ENCODE assay signal across 8 mouse cellular contexts in genomic region chr14:47417346-47417745, GRCm38 (mm10). TPM values are rescaled to one million over a fixed set of nuclear protein-coding genes. Genes with fewer than 3 reads are reported as not detected.
DNase-seq lines count a peak whose midpoint lies in the region; ATAC-seq and TF ChIP-seq lines count a peak whose summit lies in the region.

No protein-coding gene starts in this region.

- TF ChIP-seq CTCF in intestine, postnatal 0 days (IDR thresholded peaks at IDR 0.05; ENCODE audit: low read depth) = no peak

- peaks cover 12% of the 10 kb centered on the region for H3K79me2 ChIP-seq in myocyte (ENCODE audit: control insufficient read depth, insufficient read depth)

- H3K4me2 ChIP-seq in kidney, embryonic 16.5 days (replicated peaks; ENCODE audit: low read depth, low read length) = peak overlapping the region; percentile 68
- H3K4me2 ChIP-seq in embryonic facial prominence, embryonic 14.5 days (ENCODE audit: low read depth, low read length) = peak overlapping the region; percentile 52
- peak overlapping the region; percentile 66 for H3K4me2 ChIP-seq in intestine, postnatal 0 days (replicated peaks; ENCODE audit: low read depth)
- peak overlapping the region; percentile 79 for H3K4me2 ChIP-seq in myocyte (ENCODE audit: low read depth)

- no peaks in the 10 kb centered on the region for H3K9me3 ChIP-seq in kidney, embryonic 16.5 days (ENCODE audit: low read length)
- H3K9me3 ChIP-seq in embryonic facial prominence, embryonic 14.5 days (ENCODE audit: control insufficient read depth, low read length) = no peaks in the 10 kb centered on the region
- no peaks in the 10 kb centered on the region for H3K9me3 ChIP-seq in intestine, postnatal 0 days (ENCODE audit: control insufficient read depth)

- no peak for DNase-seq in kidney, postnatal 10 days
- DNase-seq in embryonic facial prominence, embryonic 14.5 days (ENCODE audit: low spot score) = no peak
- DNase-seq in layer of hippocampus, adult 18-20 months (ENCODE audit: low spot score in 2 of 2) = no peak
- DNase-seq in cerebellum, postnatal 14 days = no peak
- no peak for DNase-seq in thymus, postnatal 10 days (ENCODE audit: low spot score in 2 of 2)

- no peak for TF ChIP-seq POLR2A in myocyte (IDR thresholded peaks at IDR 0.05; ENCODE audit: insufficient read length, low read depth)

- 28% methylated on average over 3 of the region's 3 CpGs for WGBS in kidney, embryonic 16.5 days
- WGBS in embryonic facial prominence, embryonic 14.5 days = 34% methylated on average over 3 of the region's 3 CpGs
- WGBS in intestine, postnatal 0 days = 18% methylated on average over 3 of the region's 3 CpGs

- H3K27ac ChIP-seq in kidney, embryonic 16.5 days (ENCODE audit: low read length) = no peak overlapping the region
- H3K27ac ChIP-seq in embryonic facial prominence, embryonic 14.5 days (replicated peaks; ENCODE audit: low read depth, low read length) = no peak overlapping the region
- no peak overlapping the region for H3K27ac ChIP-seq in intestine, postnatal 0 days (ENCODE audit: low read depth, low read length)

- peak overlapping the region; percentile 71 for H3K9ac ChIP-seq in kidney, embryonic 16.5 days (replicated peaks; ENCODE audit: low read length)
- peak overlapping the region; percentile 61 for H3K9ac ChIP-seq in embryonic facial prominence, embryonic 14.5 days (ENCODE audit: low read depth, low read length)
- H3K9ac ChIP-seq in intestine, postnatal 0 days (ENCODE audit: low read depth, low read length) = 0 out of 2 replicates have a peak overlapping the region, but pooled peaks have one; percentile 4

- no peak overlapping the region for H3ac ChIP-seq in myocyte (ENCODE audit: control insufficient read depth, insufficient read length)

- H3K4me1 ChIP-seq in kidney, embryonic 16.5 days (ENCODE audit: insufficient read depth, low read length) = peaks cover 14% of the 10 kb centered on the region
- peaks cover 13% of the 10 kb centered on the region for H3K4me1 ChIP-seq in embryonic facial prominence, embryonic 14.5 days (ENCODE audit: control insufficient read depth, insufficient read depth, low read length)
- no peaks in the 10 kb centered on the region for H3K4me1 ChIP-seq in intestine, postnatal 0 days (replicated peaks; ENCODE audit: control insufficient read depth, insufficient read depth, low read length)

- no peaks in the 10 kb centered on the region for H3K27me3 ChIP-seq in kidney, embryonic 16.5 days (ENCODE audit: insufficient read depth, low read length)
- H3K27me3 ChIP-seq in embryonic facial prominence, embryonic 14.5 days (replicated peaks; ENCODE audit: control insufficient read depth, insufficient read depth, low read length) = no peaks in the 10 kb centered on the region
- H3K27me3 ChIP-seq in intestine, postnatal 0 days (replicated peaks; ENCODE audit: control insufficient read depth, insufficient read depth, low read length) = no peaks in the 10 kb centered on the region
- no peaks in the 10 kb centered on the region for H3K27me3 ChIP-seq in myocyte (ENCODE audit: control insufficient read depth, insufficient read depth, insufficient read length)

- H3K4me3 ChIP-seq in kidney, embryonic 16.5 days (ENCODE audit: low read length) = peak overlapping the region; percentile 67
- H3K4me3 ChIP-seq in embryonic facial prominence, embryonic 14.5 days (ENCODE audit: low read depth, low read length) = peak overlapping the region; percentile 55
- peak overlapping the region; percentile 53 for H3K4me3 ChIP-seq in intestine, postnatal 0 days (ENCODE audit: low read depth, low read length)
- peak overlapping the region; percentile 63 for H3K4me3 ChIP-seq in myocyte

- H3K36me3 ChIP-seq in kidney, embryonic 16.5 days (ENCODE audit: insufficient read depth, low read length) = peaks cover 25% of the 10 kb centered on the region
- peaks cover 36% of the 10 kb centered on the region for H3K36me3 ChIP-seq in embryonic facial prominence, embryonic 14.5 days (ENCODE audit: control insufficient read depth, insufficient read depth, low read length)
- H3K36me3 ChIP-seq in intestine, postnatal 0 days (ENCODE audit: control insufficient read depth, insufficient read depth) = peaks cover 22% of the 10 kb centered on the region; the same call in 1 of the 2 replicates
- H3K36me3 ChIP-seq in myocyte (ENCODE audit: control insufficient read depth, insufficient read depth) = peaks cover 16% of the 10 kb centered on the region

- ATAC-seq in kidney, embryonic 16.5 days (ENCODE audit: low FRiP score, low TSS enrichment) = no peak; the same call in 1 of the 2 replicates
- no peak for ATAC-seq in embryonic facial prominence, embryonic 14.5 days (ENCODE audit: low read depth)
- peak; percentile 31; the same call in 1 of the 2 replicates for ATAC-seq in intestine, postnatal 0 days

TF ChIP-seq in myocyte, 11 proteins besides CTCF, POLR2A, EP300 and RAD21:
- TF ChIP-seq TCF3 (IDR thresholded peaks at IDR 0.05; ENCODE audit: insufficient read length, low read depth) = no peak
- no peak for TF ChIP-seq SRF (IDR thresholded peaks at IDR 0.05; ENCODE audit: control insufficient read depth, insufficient read length, low read depth)
- TF ChIP-seq MYOD1 (IDR thresholded peaks at IDR 0.05; ENCODE audit: control insufficient read depth in 1 of 3, insufficient read length in 2 of 3, low read depth in 2 of 3) = no peak
- TF ChIP-seq CEBPB (IDR thresholded peaks at IDR 0.05; ENCODE audit: insufficient read depth, poor library complexity, severe bottlenecking) = no peak
- TF ChIP-seq E2F4 (IDR thresholded peaks at IDR 0.05; ENCODE audit: insufficient read depth) = no peak
- no peak for TF ChIP-seq POLR2AphosphoS2 (IDR thresholded peaks at IDR 0.05; ENCODE audit: insufficient read length, low read depth)
- TF ChIP-seq USF1 (IDR thresholded peaks at IDR 0.05; ENCODE audit: low read depth) = no peak
- TF ChIP-seq MYOG (IDR thresholded peaks at IDR 0.05; ENCODE audit: control insufficient read depth in 1 of 3, insufficient read depth in 1 of 3, insufficient read length in 2 of 3, low read depth in 2 of 3) = no peak
- no peak for TF ChIP-seq MAX (IDR thresholded peaks at IDR 0.05; ENCODE audit: low read depth)
- no peak for TF ChIP-seq REST (IDR thresholded peaks at IDR 0.05; ENCODE audit: insufficient read depth, insufficient read length)
- no peak for TF ChIP-seq TCF12 (IDR thresholded peaks at IDR 0.05; ENCODE audit: insufficient read depth, poor library complexity, severe bottlenecking)
TF ChIP-seq in myocyte: peak in this region for 0.

RNA-seq across cellular contexts. Expression of gene Dlgap5, which starts 0.9 kb away (rescaled TPM):
- polyA plus RNA-seq in kidney, embryonic 16.5 days (2015; fragmentation: Nextera tagmentation; extraction: Ambion mirVana) = 48.4 and 53.7 TPM in 2 replicates
- polyA plus RNA-seq in embryonic facial prominence, embryonic 14.5 days (2014; fragmentation: Nextera tagmentation; extraction: Ambion mirVana) = 25.5 and 35.1 TPM in 2 replicates
- 5.1 and 6.3 TPM in 2 replicates for polyA plus RNA-seq in intestine, postnatal 0 days (2015; fragmentation: Nextera tagmentation; extraction: Ambion mirVana)
- 16.3 TPM for polyA plus RNA-seq in myocyte (2012; fragmentation: generic; extraction: Trizol)
- total RNA-seq in layer of hippocampus, adult 18-20 months (2021) = under 1 TPM in 1 of 2 experiments, not detected in 1; 0.25 TPM

RNA-seq across cellular contexts. Expression of gene Fbxo34, which starts 32.9 kb away (rescaled TPM):
- polyA plus RNA-seq in kidney, embryonic 16.5 days (2015; fragmentation: Nextera tagmentation; extraction: Ambion mirVana) = 22.8 and 24.1 TPM in 2 replicates
- polyA plus RNA-seq in embryonic facial prominence, embryonic 14.5 days (2014; fragmentation: Nextera tagmentation; extraction: Ambion mirVana) = 23.5 and 24.4 TPM in 2 replicates
- polyA plus RNA-seq in intestine, postnatal 0 days (2015; fragmentation: Nextera tagmentation; extraction: Ambion mirVana) = 19.7 and 22.0 TPM in 2 replicates
- polyA plus RNA-seq in myocyte (2012; fragmentation: generic; extraction: Trizol) = 10.7 TPM
- total RNA-seq in layer of hippocampus, adult 18-20 months (2021) = 10 to 100 TPM; 88.5 to 91.4 TPM

RNA-seq across cellular contexts. Expression of gene Lgals3, which starts 49.8 kb away (rescaled TPM):
- polyA plus RNA-seq in kidney, embryonic 16.5 days (2015; fragmentation: Nextera tagmentation; extraction: Ambion mirVana) = 30.1 and 37.6 TPM in 2 replicates
- polyA plus RNA-seq in embryonic facial prominence, embryonic 14.5 days (2014; fragmentation: Nextera tagmentation; extraction: Ambion mirVana) = 50.0 and 81.7 TPM in 2 replicates
- polyA plus RNA-seq in intestine, postnatal 0 days (2015; fragmentation: Nextera tagmentation; extraction: Ambion mirVana) = 207 and 273 TPM in 2 replicates
- 525 TPM for polyA plus RNA-seq in myocyte (2012; fragmentation: generic; extraction: Trizol)
- 1 to 10 TPM in 1 of 2 experiments, not detected in 1; 1.1 TPM for total RNA-seq in layer of hippocampus, adult 18-20 months (2021)

Comparison
In these comparisons a context has a peak if more than half of its experiments do, and no peak if none do; other contexts are left out.
1. H3K9ac ChIP-seq: peak in every context shown above with its lines; median percentile 71 in kidney, embryonic 16.5 days; 61 in embryonic facial prominence, embryonic 14.5 days; 4 in intestine, postnatal 0 days.